In the genomic region with DNA sequence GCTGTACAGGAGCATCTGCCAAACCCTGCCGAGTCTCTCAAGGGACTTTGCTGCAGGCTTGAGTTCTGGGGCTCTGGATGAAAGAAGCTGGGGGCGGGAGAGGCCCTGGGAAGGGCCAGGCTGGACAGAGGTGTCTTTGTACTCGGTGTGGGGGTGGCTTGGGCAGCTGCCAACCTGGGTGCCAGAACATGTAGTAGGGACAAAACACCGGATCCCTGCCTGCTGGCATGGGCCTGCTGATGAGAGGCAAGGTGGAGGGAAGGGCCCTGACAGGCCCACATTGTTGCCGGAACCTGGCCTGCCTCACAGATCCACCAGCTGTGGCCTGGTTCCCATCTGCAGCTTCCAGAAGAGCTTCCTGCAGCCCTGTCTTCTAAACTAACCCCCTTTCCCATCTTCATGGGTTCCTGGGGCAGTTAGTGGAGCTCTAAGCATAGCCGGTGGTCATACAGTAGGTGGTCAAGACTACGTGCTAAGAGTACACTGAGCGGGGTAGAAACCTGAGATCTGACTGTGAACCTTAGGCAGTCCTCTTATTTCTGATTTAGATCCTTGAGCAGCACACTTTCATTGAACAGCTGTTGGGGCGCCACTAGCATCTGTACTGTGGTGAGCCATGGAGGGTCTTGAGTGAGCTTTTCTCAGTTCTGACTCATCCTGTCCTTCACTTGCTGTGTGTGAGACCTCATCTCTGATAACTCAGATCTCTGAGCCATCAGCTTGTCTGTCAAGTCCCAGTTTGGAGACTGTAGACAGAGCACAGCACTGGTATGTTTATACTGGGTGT, we compare ENCODE assay signal across 9 mouse cellular contexts. TPM values are rescaled to one million over a fixed set of nuclear protein-coding genes. Genes with fewer than 3 reads are reported as not detected.
DNase-seq lines count a peak whose midpoint lies in the region; ATAC-seq and TF ChIP-seq lines count a peak whose summit lies in the region.
"Had no signal": no experiment of that assay in that cellular context is flagged by ENCODE, and none has a peak within 500 bp of the region (broad histone marks: within the 10 kb centered on the region; RNA-seq: fewer than 3 reads in every experiment).

No protein-coding gene starts in this region.

- H3K4me2 ChIP-seq in hindbrain, postnatal 0 days (ENCODE audit: low read depth, low read length), result peak overlapping the region; percentile 68
- no peak overlapping the region for H3K4me2 ChIP-seq in stomach, embryonic 15.5 days
- no peak overlapping the region for H3K4me2 ChIP-seq in liver, embryonic 11.5 days

- no peaks in the 10 kb centered on the region for H3K27me3 ChIP-seq in heart, adult 2 months (ENCODE audit: control insufficient read depth, insufficient read depth, low read length)
- peaks cover 27% of the 10 kb centered on the region for H3K27me3 ChIP-seq in heart, embryonic 10.5 days (ENCODE audit: insufficient read depth, poor library complexity, severe bottlenecking)
- H3K27me3 ChIP-seq in hindbrain, postnatal 0 days (ENCODE audit: insufficient read depth, low read length), result no peaks in the 10 kb centered on the region
- H3K27me3 ChIP-seq in stomach, embryonic 15.5 days (replicated peaks), result no peaks in the 10 kb centered on the region
- H3K27me3 ChIP-seq in liver, embryonic 11.5 days (replicated peaks; ENCODE audit: control insufficient read depth, insufficient read depth, low read length), result peaks cover 7% of the 10 kb centered on the region

- H3K4me3 ChIP-seq in heart, adult 2 months, result no peak overlapping the region
- no peak overlapping the region for H3K4me3 ChIP-seq in heart, embryonic 10.5 days
- no peak overlapping the region for H3K4me3 ChIP-seq in hindbrain, postnatal 0 days (ENCODE audit: low read length)
- no peak overlapping the region for H3K4me3 ChIP-seq in stomach, embryonic 15.5 days (replicated peaks)
- no peak overlapping the region for H3K4me3 ChIP-seq in liver, embryonic 11.5 days (ENCODE audit: low read depth, low read length)

- no peaks in the 10 kb centered on the region for H3K9me3 ChIP-seq in heart, embryonic 10.5 days
- no peaks in the 10 kb centered on the region for H3K9me3 ChIP-seq in hindbrain, postnatal 0 days (ENCODE audit: low read length)
- no peaks in the 10 kb centered on the region for H3K9me3 ChIP-seq in stomach, embryonic 15.5 days
- no peaks in the 10 kb centered on the region for H3K9me3 ChIP-seq in liver, embryonic 11.5 days (ENCODE audit: control insufficient read depth, low read length)

- no peak for TF ChIP-seq POLR2A in heart, adult 2 months (IDR thresholded peaks at IDR 0.05; ENCODE audit: insufficient read depth, low read depth, low read length)

- intact Hi-C loops in heart, adult 2 months (cut with DNase I), result no loop called here
- intact Hi-C loops in left cerebral cortex, postnatal 14 days (cut with DNase I), result no loop called here

- no peak for TF ChIP-seq CTCF in heart, adult 2 months (IDR thresholded peaks at IDR 0.05)
- TF ChIP-seq CTCF in hindbrain, postnatal 0 days (IDR thresholded peaks at IDR 0.05; ENCODE audit: low read depth), result no peak

- ATAC-seq in frontal cortex, adult (ENCODE audit: low TSS enrichment), result peak; percentile 13
- peak; percentile 43 for ATAC-seq in hindbrain, postnatal 0 days
- no peak for ATAC-seq in stomach, embryonic 15.5 days (ENCODE audit: insufficient read depth, low FRiP score, low read depth)
- no peak for ATAC-seq in liver, embryonic 11.5 days (replicated peaks; ENCODE audit: low FRiP score)

- H3K27ac ChIP-seq in heart, adult 2 months, result peak overlapping the region; percentile 60
- H3K27ac ChIP-seq in heart, embryonic 10.5 days, result no peak overlapping the region
- peak overlapping the region; percentile 91 for H3K27ac ChIP-seq in hindbrain, postnatal 0 days
- H3K27ac ChIP-seq in stomach, embryonic 15.5 days, result peak overlapping the region; percentile 52
- no peak overlapping the region for H3K27ac ChIP-seq in liver, embryonic 11.5 days (ENCODE audit: low read depth, low read length)

- peaks cover 2% of the 10 kb centered on the region for H3K4me1 ChIP-seq in heart, adult 2 months (ENCODE audit: control insufficient read depth, insufficient read depth, low read length)
- peaks cover 35% of the 10 kb centered on the region for H3K4me1 ChIP-seq in heart, embryonic 10.5 days
- peaks cover 10% of the 10 kb centered on the region for H3K4me1 ChIP-seq in hindbrain, postnatal 0 days (ENCODE audit: insufficient read depth, low read length)
- H3K4me1 ChIP-seq in stomach, embryonic 15.5 days, result peaks cover 17% of the 10 kb centered on the region
- H3K4me1 ChIP-seq in liver, embryonic 11.5 days (replicated peaks; ENCODE audit: control insufficient read depth, insufficient read depth, low read length), result peaks cover 8% of the 10 kb centered on the region

- H3K79me2 ChIP-seq in heart, adult 2 months (replicated peaks; ENCODE audit: control insufficient read depth, insufficient read depth, low read length), result no peaks in the 10 kb centered on the region; the same call in 1 of the 2 replicates

- no peak for TF ChIP-seq EP300 in heart, adult 2 months (IDR thresholded peaks at IDR 0.05; ENCODE audit: insufficient read depth, low read depth, low read length)

- WGBS in heart, adult 2 months, result 41% methylated on average over 9 of the region's 9 CpGs
- 74% methylated on average over 9 of the region's 9 CpGs for WGBS in heart, embryonic 10.5 days
- WGBS in hindbrain, postnatal 0 days, result 46% methylated on average over 9 of the region's 9 CpGs
- WGBS in stomach, embryonic 15.5 days, result 63% methylated on average over 9 of the region's 9 CpGs
- WGBS in liver, embryonic 11.5 days, result 81% methylated on average over 9 of the region's 9 CpGs

- DNase-seq in heart, adult 2 months, result peak; percentile 75 to 85
- no peak for DNase-seq in heart, embryonic 10.5 days (ENCODE audit: low spot score)
- DNase-seq in adrenal gland, postnatal 25 days, result peak; percentile 70
- DNase-seq in hindbrain, postnatal 0 days (ENCODE audit: low spot score), result peak; percentile 88
- DNase-seq in left cerebral cortex, postnatal 14 days (ENCODE audit: low spot score in 2 of 2), result peak; percentile 81 to 92
- DNase-seq in liver, embryonic 11.5 days (ENCODE audit: low spot score), result no peak

- no peak overlapping the region for H3K9ac ChIP-seq in heart, adult 2 months (ENCODE audit: low read depth, low read length)
- H3K9ac ChIP-seq in hindbrain, postnatal 0 days (replicated peaks; ENCODE audit: low read length), result 0 out of 2 replicates have a peak overlapping the region, but pooled peaks have one; percentile 6
- H3K9ac ChIP-seq in stomach, embryonic 15.5 days, result no peak overlapping the region
- no peak overlapping the region for H3K9ac ChIP-seq in liver, embryonic 11.5 days (ENCODE audit: low read depth, low read length)

- H3K36me3 ChIP-seq in heart, adult 2 months (ENCODE audit: control insufficient read depth, insufficient read depth, low read length), result no peaks in the 10 kb centered on the region
- no peaks in the 10 kb centered on the region for H3K36me3 ChIP-seq in heart, embryonic 10.5 days
- no peaks in the 10 kb centered on the region for H3K36me3 ChIP-seq in hindbrain, postnatal 0 days (ENCODE audit: insufficient read depth, low read length)
- H3K36me3 ChIP-seq in stomach, embryonic 15.5 days, result no peaks in the 10 kb centered on the region
- H3K36me3 ChIP-seq in liver, embryonic 11.5 days (ENCODE audit: control insufficient read depth, insufficient read depth, low read length), result no peaks in the 10 kb centered on the region

RNA-seq across cellular contexts. Expression of gene Slc27a1, which starts 4.4 kb away (rescaled TPM):
- total RNA-seq in heart, adult 2 months (2021), result 100 to 1,000 TPM; 159 to 191 TPM
- 227 and 281 TPM in 2 replicates for polyA plus RNA-seq in heart, adult 2 months (2012; rRNA removed)
- polyA plus RNA-seq in heart, embryonic 10.5 days (2016; fragmentation: Nextera tagmentation; extraction: Ambion mirVana), result 19.0 and 19.4 TPM in 2 replicates
- 156 and 167 TPM in 2 replicates for total RNA-seq in adrenal gland, postnatal 25 days (2021)
- 210 and 238 TPM in 2 replicates for total RNA-seq in hindbrain, postnatal 0 days (2014; rRNA removed)
- polyA plus RNA-seq in hindbrain, postnatal 0 days (2015; fragmentation: Nextera tagmentation; extraction: Ambion mirVana), result 127 and 152 TPM in 2 replicates
- 10 to 100 TPM; 82.0 to 84.3 TPM for total RNA-seq in left cerebral cortex, postnatal 14 days (2021)
- polyA plus RNA-seq in stomach, embryonic 15.5 days (2015; fragmentation: Nextera tagmentation; extraction: Ambion mirVana), result 37.1 and 38.8 TPM in 2 replicates
- polyA plus RNA-seq in liver, embryonic 11.5 days (2014; fragmentation: Nextera tagmentation; extraction: Ambion mirVana), result 6.2 and 7.0 TPM in 2 replicates

RNA-seq across cellular contexts. Expression of gene Nxnl1, which starts 6.6 kb away (rescaled TPM):
- total RNA-seq in heart, adult 2 months (2021), result under 1 TPM; 0.14 to 0.18 TPM
- polyA plus RNA-seq in heart, adult 2 months (2012; rRNA removed), result 0.12 TPM in 1 of 2 replicates, not detected in the other
- not detected in 2 replicates for polyA plus RNA-seq in heart, embryonic 10.5 days (2016; fragmentation: Nextera tagmentation; extraction: Ambion mirVana)
- total RNA-seq in adrenal gland, postnatal 25 days (2021), result 1.1 TPM in 2 replicates
- total RNA-seq in hindbrain, postnatal 0 days (2014; rRNA removed), result not detected in 2 replicates
- 0.20 TPM in 1 of 2 replicates, not detected in the other for polyA plus RNA-seq in hindbrain, postnatal 0 days (2015; fragmentation: Nextera tagmentation; extraction: Ambion mirVana)
- under 1 TPM in 1 of 2 experiments, not detected in 1; 0.15 TPM for total RNA-seq in left cerebral cortex, postnatal 14 days (2021)
- 0.08 and 0.15 TPM in 2 replicates for polyA plus RNA-seq in stomach, embryonic 15.5 days (2015; fragmentation: Nextera tagmentation; extraction: Ambion mirVana)
- 0.23 and 0.30 TPM in 2 replicates for polyA plus RNA-seq in liver, embryonic 11.5 days (2014; fragmentation: Nextera tagmentation; extraction: Ambion mirVana)
- total RNA-seq: neutrophil, adult 5-6 weeks had no signal

RNA-seq across cellular contexts. Expression of gene Tmem221, which starts 14.4 kb away (rescaled TPM):
- total RNA-seq in heart, adult 2 months (2021), result under 1 TPM in 1 of 2 experiments, not detected in 1; 0.16 TPM
- 0.29 and 0.51 TPM in 2 replicates for polyA plus RNA-seq in heart, adult 2 months (2012; rRNA removed)
- 0.37 and 0.97 TPM in 2 replicates for polyA plus RNA-seq in heart, embryonic 10.5 days (2016; fragmentation: Nextera tagmentation; extraction: Ambion mirVana)
- 5.0 and 8.9 TPM in 2 replicates for total RNA-seq in adrenal gland, postnatal 25 days (2021)
- total RNA-seq in hindbrain, postnatal 0 days (2014; rRNA removed), result 1.3 TPM in 1 of 2 replicates, not detected in the other
- polyA plus RNA-seq in hindbrain, postnatal 0 days (2015; fragmentation: Nextera tagmentation; extraction: Ambion mirVana), result 0.18 and 0.29 TPM in 2 replicates
- under 1 TPM in 1 of 2 experiments, not detected in 1; 0.22 TPM for total RNA-seq in left cerebral cortex, postnatal 14 days (2021)
- 4.0 and 7.1 TPM in 2 replicates for polyA plus RNA-seq in stomach, embryonic 15.5 days (2015; fragmentation: Nextera tagmentation; extraction: Ambion mirVana)
- polyA plus RNA-seq in liver, embryonic 11.5 days (2014; fragmentation: Nextera tagmentation; extraction: Ambion mirVana), result 0.53 and 1.1 TPM in 2 replicates

RNA-seq across cellular contexts. Expression of gene Pgls, which starts 18.9 kb away (rescaled TPM):
- 10 to 100 TPM; 58.6 to 66.3 TPM for total RNA-seq in heart, adult 2 months (2021)
- 53.2 and 80.4 TPM in 2 replicates for polyA plus RNA-seq in heart, adult 2 months (2012; rRNA removed)
- 195 and 228 TPM in 2 replicates for polyA plus RNA-seq in heart, embryonic 10.5 days (2016; fragmentation: Nextera tagmentation; extraction: Ambion mirVana)
- 145 and 153 TPM in 2 replicates for total RNA-seq in adrenal gland, postnatal 25 days (2021)
- total RNA-seq in hindbrain, postnatal 0 days (2014; rRNA removed), result 344 and 379 TPM in 2 replicates
- polyA plus RNA-seq in hindbrain, postnatal 0 days (2015; fragmentation: Nextera tagmentation; extraction: Ambion mirVana), result 272 and 275 TPM in 2 replicates
- total RNA-seq in left cerebral cortex, postnatal 14 days (2021), result 10 to 100 TPM; 54.4 to 55.4 TPM
- 238 and 243 TPM in 2 replicates for polyA plus RNA-seq in stomach, embryonic 15.5 days (2015; fragmentation: Nextera tagmentation; extraction: Ambion mirVana)
- 200 TPM in 2 replicates for polyA plus RNA-seq in liver, embryonic 11.5 days (2014; fragmentation: Nextera tagmentation; extraction: Ambion mirVana)

RNA-seq across cellular contexts. Expression of gene Fam129c, which starts 24.4 kb away (rescaled TPM):
- total RNA-seq in heart, adult 2 months (2021), result under 1 TPM; 0.78 to 0.82 TPM
- 1.7 and 2.4 TPM in 2 replicates for polyA plus RNA-seq in heart, adult 2 months (2012; rRNA removed)
- 1.6 and 3.6 TPM in 2 replicates for polyA plus RNA-seq in heart, embryonic 10.5 days (2016; fragmentation: Nextera tagmentation; extraction: Ambion mirVana)
- 4.0 TPM in 2 replicates for total RNA-seq in adrenal gland, postnatal 25 days (2021)
- 6.0 TPM in 2 replicates for total RNA-seq in hindbrain, postnatal 0 days (2014; rRNA removed)
- 3.3 and 4.0 TPM in 2 replicates for polyA plus RNA-seq in hindbrain, postnatal 0 days (2015; fragmentation: Nextera tagmentation; extraction: Ambion mirVana)
- total RNA-seq in left cerebral cortex, postnatal 14 days (2021), result 1 to 10 TPM; 3.3 TPM
- 4.3 and 4.7 TPM in 2 replicates for polyA plus RNA-seq in stomach, embryonic 15.5 days (2015; fragmentation: Nextera tagmentation; extraction: Ambion mirVana)
- 0.88 and 3.8 TPM in 2 replicates for polyA plus RNA-seq in liver, embryonic 11.5 days (2014; fragmentation: Nextera tagmentation; extraction: Ambion mirVana)

Comparison
In these comparisons a context has a peak if more than half of its experiments do, and no peak if none do; other contexts are left out.
1. DNase-seq: peak in heart, adult 2 months (2 of 2), adrenal gland, postnatal 25 days (single experiment), hindbrain, postnatal 0 days (single experiment) and left cerebral cortex, postnatal 14 days (2 of 2); none in heart, embryonic 10.5 days (single experiment) and liver, embryonic 11.5 days (single experiment).
2. H3K27ac ChIP-seq: peak in heart, adult 2 months (single experiment), hindbrain, postnatal 0 days (single experiment) and stomach, embryonic 15.5 days (single experiment); none in heart, embryonic 10.5 days (single experiment) and liver, embryonic 11.5 days (single experiment).
3. ATAC-seq: peak in frontal cortex, adult (single experiment) and hindbrain, postnatal 0 days (single experiment); none in stomach, embryonic 15.5 days (single experiment) and liver, embryonic 11.5 days (single experiment).